Mouse (Mus musculus): Measurements from ENCODE around the gene Mup20. TPM values are rescaled to one million over a fixed set of nuclear protein-coding genes. Genes with fewer than 3 reads are reported as not detected.
"Not testable (repeated sequence)": the region's sequence is repeated elsewhere in the genome, so short reads cannot be mapped to it uniquely, and the experiment has no call there.

Mup20 gene
- polyA plus RNA-seq (2014; fragmentation: Nextera tagmentation; extraction: Ambion mirVana), result not detected in 2 replicates

GRCm38 (mm10) chr4:62054058-62054457 is at the start of gene Mup20:
Mup20 (minus strand) TSS chr4:62054158.
- H3K4me3 ChIP-seq (ENCODE audit: low read depth, low read length); H3K9me3 ChIP-seq (ENCODE audit: control insufficient read depth, low read length); H3K9ac ChIP-seq (ENCODE audit: low read length); H3K27me3 ChIP-seq (ENCODE audit: control insufficient read depth, insufficient read depth, low read length); DNase-seq (ENCODE audit: low spot score); H3K4me1 ChIP-seq (ENCODE audit: control insufficient read depth, insufficient read depth, low read length); ATAC-seq (ENCODE audit: insufficient number of reproducible peaks, low FRiP score, low TSS enrichment, low read depth); H3K4me2 ChIP-seq (ENCODE audit: low read depth, severe bottlenecking); H3K27ac ChIP-seq (replicated peaks; ENCODE audit: low read depth, low read length); H3K36me3 ChIP-seq (ENCODE audit: control insufficient read depth, insufficient read depth, low read length): not testable (repeated sequence)
- WGBS, result 75% methylated on average over 2 of the region's 3 CpGs

GRCm38 (mm10) chr4:62103366-62103765 is 49.4 kb upstream of the Mup20 start:
- H3K36me3 ChIP-seq (ENCODE audit: control insufficient read depth, insufficient read depth, low read length); H3K4me2 ChIP-seq (ENCODE audit: low read depth, severe bottlenecking); H3K4me1 ChIP-seq (ENCODE audit: control insufficient read depth, insufficient read depth, low read length); H3K27me3 ChIP-seq (ENCODE audit: control insufficient read depth, insufficient read depth, low read length); H3K9me3 ChIP-seq (ENCODE audit: control insufficient read depth, low read length); H3K9ac ChIP-seq (ENCODE audit: low read length); H3K27ac ChIP-seq (replicated peaks; ENCODE audit: low read depth, low read length); H3K4me3 ChIP-seq (ENCODE audit: low read depth, low read length); ATAC-seq (ENCODE audit: insufficient number of reproducible peaks, low FRiP score, low TSS enrichment, low read depth): not testable (repeated sequence)
- DNase-seq (ENCODE audit: low spot score), result peak; percentile 28
- WGBS, result 40% methylated on average over 1 of the region's 2 CpGs

DNA sequence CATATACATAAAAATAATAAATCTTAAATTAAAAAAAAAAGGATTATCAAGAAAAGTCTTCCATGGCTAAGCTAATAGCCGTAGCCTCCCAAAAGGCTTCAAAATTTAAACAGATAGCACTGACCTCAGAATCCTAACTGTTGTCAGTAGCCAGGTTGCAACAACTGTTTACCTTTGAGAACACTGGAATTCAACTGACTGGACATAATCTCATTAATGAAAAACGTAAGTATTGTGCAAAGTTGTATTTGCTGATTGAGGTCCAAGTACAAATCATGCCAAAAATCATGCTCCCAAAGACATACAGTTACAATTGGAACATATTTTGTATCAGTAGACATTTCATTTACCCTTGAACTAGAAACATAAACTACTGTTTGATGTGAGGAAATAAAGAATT is 34.0 kb upstream of the Mup20 start:
- Histone ChIP-seq H3K4me3 (ENCODE audit: low read depth, low read length) (no peak overlapping the region), H3K27me3 (ENCODE audit: control insufficient read depth, insufficient read depth, low read length) (no peaks in the 10 kb centered on the region), H3K27ac (replicated peaks; ENCODE audit: low read depth, low read length) (no peak overlapping the region), H3K4me2 (ENCODE audit: low read depth, severe bottlenecking) (no peak overlapping the region), H3K9me3 (ENCODE audit: control insufficient read depth, low read length) (no peaks in the 10 kb centered on the region), H3K4me1 (ENCODE audit: control insufficient read depth, insufficient read depth, low read length) (no peaks in the 10 kb centered on the region), H3K9ac (ENCODE audit: low read length) (no peak overlapping the region), H3K36me3 (ENCODE audit: control insufficient read depth, insufficient read depth, low read length) (no peaks in the 10 kb centered on the region)
- DNase-seq (ENCODE audit: low spot score) (no peak), ATAC-seq (ENCODE audit: insufficient number of reproducible peaks, low FRiP score, low TSS enrichment, low read depth) (no peak)
- WGBS, result 85% methylated on average over 2 of the region's 2 CpGs

DNA sequence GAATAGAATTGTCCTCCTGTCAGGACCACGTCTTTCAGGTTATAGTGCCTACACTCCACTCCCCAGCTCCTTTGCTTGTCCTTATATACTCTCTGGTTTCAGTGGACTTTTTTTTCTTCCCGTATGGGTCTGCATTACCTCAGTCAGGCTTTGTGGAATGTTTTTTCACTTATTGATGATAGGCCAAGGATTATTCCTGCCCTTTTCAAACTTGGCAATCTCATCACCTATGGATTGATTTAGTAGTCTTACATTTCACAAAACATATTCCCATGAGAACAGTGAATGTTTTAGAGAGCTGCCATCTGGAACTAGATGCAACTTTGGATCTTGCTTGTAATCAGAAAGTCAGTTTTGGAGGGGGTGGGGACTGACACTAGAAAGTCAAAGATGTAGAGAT is 33.3 kb upstream of the Mup20 start, which contains the start of gene Mup3:
Mup3 (minus strand) TSS at position 102 of the 400 bp plus-strand sequence.
- WGBS, result 86% methylated on average over 2 of the region's 2 CpGs
- no peaks in the 10 kb centered on the region for H3K4me1 ChIP-seq (ENCODE audit: control insufficient read depth, insufficient read depth, low read length)
- ATAC-seq (ENCODE audit: insufficient number of reproducible peaks, low FRiP score, low TSS enrichment, low read depth) (no peak), DNase-seq (ENCODE audit: low spot score) (no peak)
- H3K27ac ChIP-seq (replicated peaks; ENCODE audit: low read depth, low read length), result no peak within 1 kb of the TSS
- H3K36me3 ChIP-seq (ENCODE audit: control insufficient read depth, insufficient read depth, low read length), result no peaks in the 10 kb centered on the region
- no peak within 1 kb of the TSS for H3K4me3 ChIP-seq (ENCODE audit: low read depth, low read length)
- H3K4me2 ChIP-seq (ENCODE audit: low read depth, severe bottlenecking), result no peak within 1 kb of the TSS
- H3K9ac ChIP-seq (ENCODE audit: low read length), result no peak within 1 kb of the TSS
- no peaks in the 10 kb centered on the region for H3K27me3 ChIP-seq (ENCODE audit: control insufficient read depth, insufficient read depth, low read length)
- no peaks in the 10 kb centered on the region for H3K9me3 ChIP-seq (ENCODE audit: control insufficient read depth, low read length)

DNA sequence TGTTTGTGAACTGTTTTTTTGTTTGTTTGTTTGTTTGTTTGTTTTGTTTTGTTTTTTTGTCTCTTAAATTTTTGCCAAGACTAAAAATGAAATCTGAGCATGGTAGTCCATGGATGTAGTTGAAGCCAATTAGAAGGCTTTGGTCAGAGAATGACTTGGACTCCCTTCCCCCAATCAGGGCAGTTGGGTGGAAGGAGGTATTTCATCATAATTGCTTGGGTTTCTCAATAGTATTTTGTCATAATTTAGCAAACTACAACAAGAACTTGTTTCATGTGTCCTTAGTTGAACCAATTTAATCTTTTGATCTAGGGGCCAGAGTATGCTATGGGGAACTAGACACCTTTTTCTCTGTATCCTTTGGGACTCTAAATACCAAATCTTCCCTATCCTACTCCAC is 28.8 kb upstream of the Mup20 start:
- Histone ChIP-seq H3K27ac (replicated peaks; ENCODE audit: low read depth, low read length) (no peak overlapping the region), H3K36me3 (ENCODE audit: control insufficient read depth, insufficient read depth, low read length) (no peaks in the 10 kb centered on the region), H3K27me3 (ENCODE audit: control insufficient read depth, insufficient read depth, low read length) (no peaks in the 10 kb centered on the region), H3K4me2 (ENCODE audit: low read depth, severe bottlenecking) (no peak overlapping the region), H3K4me1 (ENCODE audit: control insufficient read depth, insufficient read depth, low read length) (no peaks in the 10 kb centered on the region), H3K4me3 (ENCODE audit: low read depth, low read length) (no peak overlapping the region), H3K9ac (ENCODE audit: low read length) (no peak overlapping the region), H3K9me3 (ENCODE audit: control insufficient read depth, low read length) (no peaks in the 10 kb centered on the region)
- ATAC-seq (ENCODE audit: insufficient number of reproducible peaks, low FRiP score, low TSS enrichment, low read depth), result no peak
- no peak for DNase-seq (ENCODE audit: low spot score)

- Histone ChIP-seq H3K27me3 (ENCODE audit: control insufficient read depth, insufficient read depth, low read length) (no peaks in the 10 kb centered on the region), H3K4me1 (ENCODE audit: control insufficient read depth, insufficient read depth, low read length) (no peaks in the 10 kb centered on the region), H3K4me3 (ENCODE audit: low read depth, low read length) (no peak overlapping the region), H3K4me2 (ENCODE audit: low read depth, severe bottlenecking) (no peak overlapping the region), H3K27ac (replicated peaks; ENCODE audit: low read depth, low read length) (no peak overlapping the region), H3K9me3 (ENCODE audit: control insufficient read depth, low read length) (no peaks in the 10 kb centered on the region), H3K36me3 (ENCODE audit: control insufficient read depth, insufficient read depth, low read length) (no peaks in the 10 kb centered on the region), H3K9ac (ENCODE audit: low read length) (no peak overlapping the region)
- DNase-seq (ENCODE audit: low spot score) (no peak), ATAC-seq (ENCODE audit: insufficient number of reproducible peaks, low FRiP score, low TSS enrichment, low read depth) (no peak)
- WGBS, result 74% methylated on average over 3 of the region's 3 CpGs
Observed at GRCm38 (mm10) chr4:62075126-62075525, 21.2 kb upstream of the Mup20 start.

DNA sequence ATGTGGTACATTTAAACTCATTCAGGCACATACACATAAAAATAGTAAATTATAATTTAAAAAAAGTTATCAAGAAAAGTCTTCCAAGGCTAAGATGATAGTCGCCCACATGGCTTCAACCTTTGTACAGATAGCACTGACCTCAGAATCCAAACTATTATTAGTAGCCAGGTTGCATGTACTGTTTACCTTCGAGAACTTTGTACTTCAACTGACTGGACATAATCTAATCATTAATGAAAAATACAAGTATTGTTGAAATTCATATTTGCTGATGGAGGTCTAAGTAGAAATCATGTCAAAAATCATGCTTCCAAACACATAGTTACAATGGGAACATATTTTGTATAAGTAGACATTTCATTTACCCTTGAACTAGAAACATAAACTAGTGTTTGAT is 822 bp upstream of the Mup20 start:
- H3K4me1 ChIP-seq (ENCODE audit: control insufficient read depth, insufficient read depth, low read length); H3K9ac ChIP-seq (ENCODE audit: low read length); H3K27ac ChIP-seq (replicated peaks; ENCODE audit: low read depth, low read length); H3K4me2 ChIP-seq (ENCODE audit: low read depth, severe bottlenecking); H3K27me3 ChIP-seq (ENCODE audit: control insufficient read depth, insufficient read depth, low read length); H3K36me3 ChIP-seq (ENCODE audit: control insufficient read depth, insufficient read depth, low read length); H3K4me3 ChIP-seq (ENCODE audit: low read depth, low read length); DNase-seq (ENCODE audit: low spot score); H3K9me3 ChIP-seq (ENCODE audit: control insufficient read depth, low read length); ATAC-seq (ENCODE audit: insufficient number of reproducible peaks, low FRiP score, low TSS enrichment, low read depth): not testable (repeated sequence)
- WGBS, result 79% methylated on average over 2 of the region's 2 CpGs

DNA sequence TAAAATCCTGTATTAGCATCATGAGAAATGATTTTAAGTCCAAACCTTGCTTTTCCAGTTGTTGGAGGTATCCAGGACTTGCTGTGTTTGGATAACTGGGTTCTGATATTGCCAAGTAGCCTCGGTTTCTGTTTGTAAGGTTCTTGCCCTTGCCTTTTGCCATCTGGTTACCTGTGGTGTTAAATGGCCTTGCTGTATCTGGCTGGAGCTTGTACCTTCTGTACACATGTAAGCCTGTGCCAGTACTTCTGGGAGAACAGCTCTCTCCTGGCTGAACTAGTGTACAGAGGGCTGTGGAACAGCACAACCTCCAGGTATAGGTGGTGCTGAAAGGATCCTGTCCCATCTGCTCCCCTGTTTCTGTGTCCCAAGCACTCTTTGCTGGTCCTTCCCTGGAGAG is 27.7 kb downstream of the Mup20 start:
- Histone ChIP-seq H3K27me3 (ENCODE audit: control insufficient read depth, insufficient read depth, low read length) (no peaks in the 10 kb centered on the region), H3K9me3 (ENCODE audit: control insufficient read depth, low read length) (no peaks in the 10 kb centered on the region), H3K36me3 (ENCODE audit: control insufficient read depth, insufficient read depth, low read length) (no peaks in the 10 kb centered on the region), H3K4me3 (ENCODE audit: low read depth, low read length) (no peak overlapping the region), H3K4me1 (ENCODE audit: control insufficient read depth, insufficient read depth, low read length) (no peaks in the 10 kb centered on the region), H3K4me2 (ENCODE audit: low read depth, severe bottlenecking) (no peak overlapping the region), H3K9ac (ENCODE audit: low read length) (no peak overlapping the region), H3K27ac (replicated peaks; ENCODE audit: low read depth, low read length) (no peak overlapping the region)
- ATAC-seq (ENCODE audit: insufficient number of reproducible peaks, low FRiP score, low TSS enrichment, low read depth), result no peak
- DNase-seq (ENCODE audit: low spot score), result no peak
- 86% methylated on average over 1 of the region's 1 CpGs for WGBS

GRCm38 (mm10) chr4:62024256-62024959 is 29.6 kb downstream of the Mup20 start:
- Histone ChIP-seq H3K9ac (ENCODE audit: low read length) (no peak overlapping the region), H3K9me3 (ENCODE audit: control insufficient read depth, low read length) (no peaks in the 10 kb centered on the region), H3K4me2 (ENCODE audit: low read depth, severe bottlenecking) (no peak overlapping the region), H3K4me3 (ENCODE audit: low read depth, low read length) (no peak overlapping the region), H3K4me1 (ENCODE audit: control insufficient read depth, insufficient read depth, low read length) (no peaks in the 10 kb centered on the region), H3K36me3 (ENCODE audit: control insufficient read depth, insufficient read depth, low read length) (no peaks in the 10 kb centered on the region), H3K27me3 (ENCODE audit: control insufficient read depth, insufficient read depth, low read length) (no peaks in the 10 kb centered on the region), H3K27ac (replicated peaks; ENCODE audit: low read depth, low read length) (no peak overlapping the region)
- 81% methylated on average over 2 of the region's 2 CpGs for WGBS
- ATAC-seq (ENCODE audit: insufficient number of reproducible peaks, low FRiP score, low TSS enrichment, low read depth) (no peak), DNase-seq (ENCODE audit: low spot score) (no peak)

All from limb, embryonic 11.5 days (tissue).